Mouse (Mus musculus): Measurements from ENCODE around the gene Pttg1ip.

The Pttg1ip gene

DNA sequence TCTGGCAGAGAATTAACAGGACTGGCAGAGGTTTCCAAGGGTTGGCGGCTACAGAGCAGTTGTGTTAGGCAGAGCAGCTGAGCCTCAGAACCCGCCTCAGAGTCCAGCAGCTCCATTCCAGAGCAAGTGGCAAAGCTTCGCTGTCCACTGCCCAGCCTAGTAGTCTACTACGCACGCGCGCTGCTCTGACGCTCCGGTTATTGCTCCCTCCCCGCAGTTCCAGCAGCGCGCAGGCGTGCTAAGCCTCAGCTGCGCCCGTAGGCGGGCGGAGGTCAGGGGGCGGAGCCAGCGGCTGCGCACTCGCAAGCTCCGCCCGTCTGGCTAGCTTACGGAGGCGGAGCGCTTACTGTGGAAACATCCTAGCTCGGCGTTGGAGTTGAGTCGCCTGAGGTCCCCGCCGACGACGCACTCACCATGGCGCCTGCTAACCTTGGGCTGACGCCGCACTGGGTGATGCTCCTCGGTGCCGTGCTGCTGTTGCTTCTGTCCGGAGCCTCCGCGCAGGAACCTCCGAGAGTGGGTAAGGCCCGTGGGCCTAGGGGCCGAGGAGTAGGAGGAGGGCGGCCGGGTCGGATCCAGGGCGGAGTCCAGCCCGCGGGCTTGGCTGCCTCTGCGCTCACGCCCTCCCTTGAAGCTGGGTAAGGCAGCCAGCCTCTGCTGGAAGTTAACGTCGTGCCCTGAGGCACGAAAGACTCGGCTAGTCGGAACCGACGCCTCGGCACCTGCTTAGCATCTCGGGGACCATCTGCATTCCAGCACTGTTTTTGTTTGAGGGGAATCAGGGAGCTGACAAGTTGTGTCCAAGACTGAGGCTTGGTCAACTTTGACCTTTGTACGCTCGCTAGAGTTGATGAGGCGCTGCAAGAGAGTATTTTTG is at the start of gene Pttg1ip:
Pttg1ip (plus strand) TSS at position 313 of the 877 bp plus-strand sequence.
- DNase-seq (ENCODE audit: low spot score) = peak; percentile 99

DNA sequence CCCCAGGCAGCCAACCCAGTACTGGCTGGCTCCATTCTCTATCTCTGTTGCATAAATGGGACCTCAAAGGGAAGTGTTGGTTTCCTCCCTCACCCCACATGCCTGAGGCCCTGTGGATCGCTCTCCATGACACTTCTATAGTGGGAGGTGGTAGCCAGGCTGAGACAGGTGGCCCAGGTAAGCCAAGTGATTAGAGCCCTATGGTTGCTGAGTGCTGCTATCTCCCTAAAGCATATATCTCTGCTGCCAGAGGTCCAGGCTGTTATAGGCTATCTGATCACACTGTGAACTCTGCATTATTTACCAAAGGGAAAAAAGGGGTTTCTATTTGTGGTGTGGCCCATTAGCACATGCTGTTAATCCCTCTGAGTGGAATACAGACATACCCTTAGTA is 49.5 kb upstream of the Pttg1ip start:
- no peak for DNase-seq (ENCODE audit: low spot score)

DNA sequence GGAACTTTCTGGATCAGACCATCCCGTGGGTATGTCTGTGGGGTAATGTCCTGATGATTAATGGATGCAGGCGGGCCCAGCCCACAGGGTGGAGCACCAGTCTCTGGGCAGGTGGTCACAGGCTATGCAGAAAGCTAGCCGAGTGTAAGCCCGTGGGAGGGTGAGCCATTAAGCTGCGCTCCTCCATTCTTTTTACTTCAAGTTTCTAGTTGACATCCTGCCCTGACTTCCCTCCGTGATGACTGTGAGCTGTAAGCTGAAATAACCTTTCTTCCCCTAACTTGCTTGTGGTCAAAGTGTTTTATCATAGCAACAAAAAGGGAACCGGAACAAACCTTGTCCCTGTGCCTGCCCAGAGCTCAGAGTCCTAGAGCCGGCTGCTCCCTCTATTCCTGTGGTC is 44.8 kb upstream of the Pttg1ip start:
- DNase-seq (ENCODE audit: low spot score) = no peak

DNA sequence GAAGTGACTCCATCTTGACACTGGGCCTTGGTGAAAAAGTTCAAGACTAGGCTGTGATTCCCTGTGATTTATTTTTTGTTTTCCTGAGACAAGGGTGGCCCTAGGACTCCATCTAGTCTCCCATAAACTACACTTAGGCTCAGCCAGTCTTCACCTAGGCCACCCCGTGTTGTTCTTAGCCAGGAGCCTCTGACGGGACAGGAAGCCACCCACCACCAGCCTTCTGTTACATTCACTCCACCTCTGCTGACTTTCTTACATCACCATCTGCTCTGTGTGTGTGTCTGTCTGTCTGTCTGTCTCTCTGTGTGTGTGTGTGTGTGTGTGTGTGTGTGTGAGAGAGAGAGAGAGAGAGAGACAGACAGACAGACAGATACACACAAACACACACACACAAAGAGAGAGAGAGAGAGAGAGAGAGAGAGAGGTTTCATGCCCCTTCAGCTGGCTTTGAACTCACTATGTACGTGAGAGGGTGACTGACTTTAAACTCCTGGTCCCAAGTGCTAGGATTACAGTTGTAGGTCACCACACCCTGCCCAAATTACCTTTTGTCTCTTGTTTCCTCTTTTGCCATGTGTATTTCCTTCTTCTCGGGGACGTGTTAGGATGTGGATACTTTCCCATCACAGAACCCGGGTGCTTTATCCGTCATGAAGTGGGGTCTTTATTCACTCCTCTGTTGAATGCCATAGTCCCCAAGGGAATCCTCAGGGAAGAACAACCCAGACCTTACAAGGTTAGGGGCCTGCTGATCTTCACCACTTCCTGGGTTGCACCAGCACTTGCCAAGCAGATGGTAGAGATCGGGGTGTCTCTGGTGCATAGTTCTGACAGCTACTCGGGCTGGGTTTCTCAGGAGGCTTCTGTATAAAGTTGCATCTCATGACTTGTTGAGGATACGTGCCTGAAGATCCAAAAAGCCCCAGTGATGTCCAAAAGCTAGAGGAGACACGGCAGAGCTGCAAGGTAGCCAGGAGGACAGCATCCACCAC is 44.0 kb upstream of the Pttg1ip start:
- no peak for DNase-seq (ENCODE audit: low spot score)

DNA sequence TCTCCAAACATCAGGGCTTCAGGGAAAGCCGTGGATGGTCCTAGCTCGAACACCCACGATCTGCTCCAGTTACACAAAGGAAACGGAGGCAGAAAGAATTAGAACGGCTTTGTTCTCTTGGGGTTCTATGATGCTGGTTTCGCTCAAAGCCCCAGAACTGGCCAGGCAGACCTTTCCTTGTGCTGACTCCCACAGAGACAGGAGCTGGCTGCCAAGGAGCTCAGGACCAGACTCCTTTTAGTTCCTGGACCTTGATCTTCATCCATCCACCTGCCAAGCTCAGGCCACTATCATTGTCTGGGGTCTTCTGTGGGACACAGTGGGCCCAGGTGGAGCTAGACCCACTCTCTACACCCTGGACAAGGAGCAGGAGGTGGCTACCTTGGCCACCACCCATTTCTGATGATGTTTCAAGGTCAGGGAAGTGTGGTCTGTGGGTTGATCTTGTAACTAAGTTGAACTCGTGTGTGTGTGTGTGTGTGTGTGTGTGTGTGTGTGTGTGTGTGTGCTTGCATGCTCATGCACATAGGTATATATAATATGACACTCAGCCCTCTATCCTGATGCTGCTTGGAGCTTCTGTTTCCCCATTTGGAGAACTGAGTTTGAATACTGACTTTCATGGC is 42.1 kb upstream of the Pttg1ip start:
- no peak for DNase-seq (ENCODE audit: low spot score)

DNA sequence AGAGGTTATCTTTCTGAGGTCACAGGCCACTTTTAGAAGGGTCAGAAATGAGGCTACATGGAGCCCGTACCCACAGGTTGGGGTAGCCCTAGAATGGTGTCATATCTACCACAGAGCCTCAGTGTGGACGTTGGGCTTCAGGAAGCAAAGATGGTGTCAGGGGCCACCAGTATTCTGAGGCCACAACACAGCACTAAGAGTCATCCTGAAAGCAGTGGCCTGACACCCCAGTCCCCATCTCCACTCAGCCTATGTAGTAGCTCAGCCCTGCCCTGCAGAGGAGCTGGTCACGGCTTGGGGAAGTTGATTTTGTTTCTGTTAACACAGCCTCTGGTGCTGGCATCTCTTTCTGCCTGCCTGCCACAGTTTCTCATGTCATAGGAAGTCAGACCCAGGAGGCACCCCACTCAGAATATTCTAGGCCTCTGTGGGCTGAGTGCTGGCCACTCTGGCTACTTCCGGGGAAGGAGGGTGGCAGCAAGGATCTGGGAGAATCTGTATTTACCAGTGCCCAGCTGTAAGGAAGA is 40.9 kb upstream of the Pttg1ip start:
- DNase-seq (ENCODE audit: low spot score) = no peak

DNA sequence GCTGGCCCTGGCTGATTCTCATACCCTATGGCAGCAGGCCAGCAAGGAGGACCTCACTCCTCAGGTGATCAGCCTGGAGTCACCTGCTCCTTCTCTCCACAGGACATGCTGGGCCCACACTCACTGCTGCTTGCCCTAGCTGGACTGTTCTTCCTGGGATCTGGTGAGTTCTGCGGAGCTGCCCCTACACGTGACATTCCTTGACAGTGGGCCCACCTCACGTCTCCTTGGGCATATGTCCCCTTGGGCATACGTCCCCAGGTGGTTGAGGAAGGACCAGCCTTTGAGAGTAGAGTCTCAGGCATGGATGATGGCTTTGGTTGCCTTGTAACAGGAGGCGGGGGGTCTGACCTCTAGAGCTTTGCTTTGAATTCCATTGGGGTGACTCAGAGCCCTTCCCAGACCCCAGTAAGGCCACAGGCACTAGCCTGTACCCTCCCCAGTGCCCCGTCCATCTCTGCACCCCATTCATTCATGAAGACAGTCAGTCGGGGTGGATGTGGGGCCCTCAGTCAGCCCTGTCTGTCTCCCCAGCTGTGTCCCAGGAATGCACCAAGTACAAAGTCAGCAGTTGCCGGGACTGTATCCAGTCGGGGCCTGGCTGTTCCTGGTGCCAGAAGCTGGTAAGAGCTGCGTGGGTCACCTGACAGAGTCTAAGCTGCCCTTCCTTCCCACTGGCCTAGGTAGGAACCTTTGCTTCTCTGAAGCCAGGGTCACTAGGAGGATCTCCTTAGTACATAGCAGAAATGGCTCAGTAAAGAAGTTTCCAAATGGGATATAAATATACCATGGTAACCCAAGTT is 39.5 kb upstream of the Pttg1ip start:
- no peak for DNase-seq (ENCODE audit: low spot score)

DNA sequence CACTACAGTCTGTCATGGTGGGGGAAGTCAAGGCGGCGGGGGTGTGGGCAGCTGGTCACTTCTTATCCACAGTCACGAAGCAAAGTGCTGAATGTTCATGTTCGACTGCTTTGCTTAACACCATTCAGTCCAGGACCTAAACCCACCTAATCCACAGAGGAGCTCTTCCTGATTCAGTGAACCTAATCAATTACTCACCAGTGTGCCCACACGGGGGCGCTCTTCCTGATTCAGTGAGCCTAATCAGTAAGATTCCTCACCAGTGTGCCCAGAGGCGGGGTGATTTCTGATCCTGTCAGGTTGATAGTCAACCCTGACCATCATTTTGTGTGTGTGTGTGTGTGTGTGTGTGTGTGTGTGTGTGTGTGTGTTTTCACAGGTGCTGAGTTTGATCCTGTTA is 38.3 kb upstream of the Pttg1ip start:
- DNase-seq (ENCODE audit: low spot score) = peak; percentile 14

DNA sequence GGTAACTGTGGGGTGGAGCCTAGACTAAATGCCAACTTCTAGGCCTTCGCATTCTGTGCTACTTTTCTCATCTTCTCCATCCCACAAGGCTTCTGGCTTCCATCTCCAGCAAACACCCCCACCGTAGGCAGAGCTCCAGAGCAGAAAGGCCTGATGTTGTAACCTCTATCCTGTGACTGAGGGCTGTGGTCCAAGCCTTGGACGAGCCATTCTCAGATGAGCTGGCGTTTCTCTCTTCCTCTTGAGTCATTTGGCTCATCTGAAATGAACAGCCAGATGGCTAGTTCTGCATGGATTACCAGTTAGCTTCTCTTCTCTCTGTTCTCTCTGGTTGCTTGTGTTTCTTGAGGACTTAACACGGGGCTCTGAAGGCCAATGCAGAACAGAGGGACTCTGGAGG is 36.6 kb upstream of the Pttg1ip start:
- DNase-seq (ENCODE audit: low spot score) = peak; percentile 95

DNA sequence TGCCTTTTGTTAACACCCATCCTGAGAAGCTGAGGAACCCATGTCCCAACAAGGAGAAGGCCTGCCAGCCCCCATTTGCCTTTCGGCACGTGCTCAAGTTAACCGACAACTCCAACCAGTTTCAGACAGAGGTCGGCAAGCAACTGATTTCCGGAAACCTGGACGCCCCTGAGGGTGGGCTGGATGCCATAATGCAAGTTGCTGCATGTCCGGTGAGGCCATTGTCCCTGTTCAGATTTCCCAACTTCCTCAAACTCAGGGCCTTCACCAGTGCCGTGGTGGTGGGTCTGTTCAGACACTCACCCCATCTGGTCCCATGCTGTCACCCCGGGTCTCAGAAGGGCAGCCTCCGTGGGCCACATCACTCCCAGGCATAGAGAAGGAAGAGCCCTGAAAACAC is 32.9 kb upstream of the Pttg1ip start:
- DNase-seq (ENCODE audit: low spot score) = no peak

DNA sequence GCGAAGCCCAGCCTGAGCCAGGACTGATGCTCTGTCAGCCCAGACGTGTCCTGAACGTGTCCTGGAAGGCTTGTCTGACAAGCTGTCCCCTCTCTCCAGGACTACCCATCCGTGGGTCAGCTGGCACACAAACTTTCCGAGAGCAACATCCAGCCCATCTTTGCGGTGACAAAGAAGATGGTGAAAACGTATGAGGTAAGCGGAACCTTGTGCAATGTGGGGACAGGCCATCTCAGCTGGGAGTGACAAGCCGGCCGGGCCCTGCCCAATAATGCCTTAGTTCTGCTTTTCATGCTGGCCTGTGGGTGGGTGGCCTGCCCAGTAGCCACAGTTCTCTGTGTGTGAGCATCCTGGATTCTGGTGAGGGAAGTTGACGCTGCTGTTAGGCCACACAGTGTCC is 30.6 kb upstream of the Pttg1ip start:
- no peak for DNase-seq (ENCODE audit: low spot score)

DNA sequence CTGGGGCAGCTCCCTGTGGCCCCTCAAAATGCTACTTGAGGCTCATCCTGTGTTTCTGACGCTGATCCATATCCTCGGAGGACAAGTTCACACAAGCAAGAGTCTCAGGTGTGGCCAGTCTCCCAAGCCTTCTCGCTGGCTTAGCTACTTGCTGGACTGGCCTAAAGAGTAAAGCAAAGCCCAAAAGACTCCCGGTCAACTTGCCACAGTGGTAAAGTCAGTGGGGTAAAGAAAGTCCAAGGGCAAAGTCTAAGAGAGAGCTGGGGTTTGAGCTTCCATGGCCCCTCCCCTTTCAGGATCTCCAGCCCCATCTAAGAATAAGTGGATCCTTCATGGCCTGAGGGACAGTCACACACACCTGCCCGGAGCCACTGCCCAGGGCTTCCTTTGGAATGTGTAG is 29.4 kb upstream of the Pttg1ip start:
- no peak for DNase-seq (ENCODE audit: low spot score)

DNA sequence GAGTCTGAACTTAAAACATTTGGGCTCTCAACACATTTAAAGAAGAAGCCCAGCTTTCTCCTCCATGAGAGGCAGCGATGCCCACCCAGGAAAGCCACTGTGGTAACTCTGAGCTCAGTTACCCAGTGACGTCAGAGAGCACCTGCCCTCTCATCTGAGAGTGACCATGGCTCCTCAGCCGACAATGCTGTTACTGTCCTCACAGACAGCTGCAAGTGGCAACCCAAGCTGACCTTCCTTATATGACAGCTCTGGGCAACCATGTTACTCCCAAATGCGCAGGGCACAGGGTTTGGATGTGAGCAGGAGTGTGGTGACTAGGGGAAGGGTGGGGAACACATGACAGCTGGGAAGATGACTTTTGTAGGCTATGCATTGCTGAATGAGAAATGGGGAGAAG is 28.2 kb upstream of the Pttg1ip start:
- DNase-seq (ENCODE audit: low spot score) = no peak

DNA sequence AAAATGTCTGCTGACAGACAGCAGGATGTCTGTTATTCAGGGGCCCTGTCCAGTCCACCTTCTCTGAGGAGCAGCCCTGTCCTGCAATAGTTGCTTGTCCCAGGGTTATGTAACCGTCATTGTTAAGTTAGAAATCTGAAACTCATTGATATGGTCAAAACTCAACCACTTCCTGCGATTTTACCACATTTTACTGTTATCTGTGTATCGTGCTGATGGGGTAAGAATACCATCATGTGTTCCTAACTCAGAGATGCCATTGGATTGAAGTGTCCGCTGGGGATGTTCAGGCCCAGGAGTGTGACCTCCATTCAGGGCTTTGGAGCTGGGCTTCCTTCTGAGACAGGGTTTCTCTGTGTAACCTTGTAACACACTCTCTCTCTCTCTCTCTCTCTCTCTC is 26.6 kb upstream of the Pttg1ip start:
- DNase-seq (ENCODE audit: low spot score) = no peak

DNA sequence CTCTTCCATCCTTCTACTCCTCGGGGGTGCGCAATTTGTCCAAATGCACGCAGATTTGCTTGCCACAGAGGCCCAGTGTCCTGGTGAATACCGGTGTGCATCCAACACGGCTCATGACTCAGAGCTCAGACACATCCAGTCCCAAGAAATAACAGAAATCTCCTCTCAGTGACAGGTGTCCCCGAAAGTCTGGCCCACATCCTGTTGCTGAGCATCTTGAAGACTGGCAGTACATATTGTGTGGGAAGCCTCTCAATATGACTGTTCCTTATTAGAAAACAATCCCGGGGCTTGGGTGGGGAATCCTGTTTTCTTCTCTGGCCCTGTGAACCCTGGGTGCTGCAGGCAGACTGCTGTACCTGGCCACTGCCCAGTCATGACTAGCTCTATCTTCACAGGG is 24.9 kb upstream of the Pttg1ip start:
- no peak for DNase-seq (ENCODE audit: low spot score)

DNA sequence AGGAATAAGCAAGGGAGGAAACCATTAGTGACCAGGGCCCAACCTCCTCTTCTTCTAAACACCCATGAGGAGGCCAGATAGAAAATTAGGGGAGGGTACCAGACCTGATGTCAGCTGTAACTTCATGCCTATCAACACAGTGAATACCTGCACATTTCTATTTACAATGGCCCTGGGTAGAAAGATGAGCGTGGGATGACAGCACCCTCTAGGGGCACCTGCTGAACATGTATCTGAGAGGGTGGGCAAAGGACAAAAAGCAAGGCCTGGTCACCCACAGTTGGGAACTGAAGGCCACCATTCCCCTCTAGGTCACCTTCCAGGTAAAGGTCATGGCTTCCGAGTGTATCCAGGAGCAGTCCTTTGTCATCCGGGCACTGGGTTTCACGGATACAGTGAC is 23.9 kb upstream of the Pttg1ip start:
- DNase-seq (ENCODE audit: low spot score) = peak; percentile 31

DNA sequence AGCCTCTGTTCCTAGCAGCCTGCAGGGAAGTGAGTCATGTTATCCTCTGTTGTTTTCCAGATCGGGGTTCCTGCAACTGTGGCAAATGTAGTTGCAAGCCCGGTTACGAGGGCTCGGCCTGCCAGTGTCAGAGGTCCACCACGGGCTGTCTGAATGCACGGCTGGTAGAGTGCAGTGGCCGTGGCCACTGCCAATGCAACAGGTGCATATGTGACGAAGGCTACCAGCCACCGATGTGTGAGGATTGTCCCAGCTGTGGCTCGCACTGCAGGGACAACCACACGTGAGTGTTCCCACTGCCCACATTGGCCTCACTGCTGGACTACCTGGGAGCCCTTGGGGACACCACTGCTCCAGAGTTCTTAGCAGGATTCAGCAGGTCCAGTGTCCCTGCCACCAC is 21.4 kb upstream of the Pttg1ip start:
- no peak for DNase-seq (ENCODE audit: low spot score)

DNA sequence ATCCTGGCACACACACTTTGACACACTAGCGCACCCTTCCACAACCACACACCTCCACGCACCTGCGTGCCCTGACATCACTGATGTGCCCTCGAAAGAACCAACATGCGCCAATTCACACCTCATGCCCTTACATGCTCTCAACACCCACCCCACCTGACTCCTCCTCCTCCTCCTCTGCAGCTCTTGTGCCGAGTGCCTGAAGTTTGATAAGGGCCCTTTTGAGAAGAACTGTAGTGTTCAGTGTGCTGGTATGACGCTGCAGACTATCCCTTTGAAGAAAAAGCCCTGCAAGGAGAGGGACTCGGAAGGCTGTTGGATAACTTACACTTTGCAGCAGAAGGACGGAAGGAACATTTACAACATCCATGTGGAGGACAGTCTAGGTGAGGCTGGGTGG is 20.7 kb upstream of the Pttg1ip start:
- DNase-seq (ENCODE audit: low spot score) = no peak

DNA sequence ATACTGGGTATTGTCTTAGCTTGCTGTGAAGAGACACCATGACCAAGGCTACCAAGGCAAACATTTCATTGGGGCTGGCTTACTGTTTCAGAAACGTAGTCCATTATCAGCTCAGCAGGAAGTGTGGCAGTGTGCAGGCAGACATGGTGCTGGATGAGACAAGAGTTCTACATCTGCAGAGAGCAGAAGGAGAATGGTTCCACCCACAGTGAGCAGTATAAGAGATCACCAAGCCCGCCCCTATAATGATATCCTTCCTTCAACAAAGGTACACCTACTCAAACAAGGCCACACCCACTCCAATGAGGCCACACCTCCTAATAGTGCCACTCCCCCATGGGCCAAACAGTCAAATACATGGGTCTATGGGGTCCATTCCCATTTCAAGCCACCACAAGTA is 20.0 kb upstream of the Pttg1ip start:
- no peak for DNase-seq (ENCODE audit: low spot score)

DNA sequence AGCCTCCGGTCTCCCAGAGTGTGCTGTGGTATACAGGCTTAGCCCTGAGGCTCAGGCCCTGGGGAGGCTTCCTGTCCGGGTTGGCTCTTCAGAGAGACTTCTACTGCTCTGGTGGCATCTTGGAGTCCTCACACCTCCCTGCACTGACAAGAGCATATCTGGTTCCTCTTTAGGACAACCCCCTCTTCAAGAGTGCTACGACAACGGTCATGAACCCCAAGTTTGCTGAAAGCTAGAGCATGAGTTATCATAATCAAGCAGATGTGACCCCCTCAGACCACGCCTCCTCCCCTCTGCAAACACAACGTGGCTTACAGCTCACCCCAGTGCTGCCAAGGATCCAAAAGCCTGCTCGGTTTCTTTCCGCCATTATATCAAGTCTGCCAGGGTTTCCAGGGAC is 16.5 kb upstream of the Pttg1ip start:
- no peak for DNase-seq (ENCODE audit: low spot score)

DNA sequence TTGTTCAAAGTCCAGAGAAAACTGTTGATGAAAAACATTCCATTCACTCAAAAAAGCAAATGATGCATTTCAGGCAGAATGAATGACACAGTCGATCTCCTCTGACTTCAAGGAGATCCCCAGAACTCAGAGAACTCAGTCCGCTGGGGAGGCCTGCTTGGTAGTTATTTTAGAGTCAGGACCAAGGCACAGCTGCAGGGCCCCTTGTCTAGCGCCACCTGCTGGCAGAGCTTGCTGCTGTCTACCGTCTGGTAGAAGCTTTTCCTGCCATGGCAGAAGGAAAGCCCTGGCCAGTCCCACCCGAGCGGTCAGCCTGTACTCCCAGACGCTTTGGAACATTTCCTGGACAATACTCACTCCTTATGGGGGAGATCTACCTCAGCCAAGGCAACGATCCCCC is 14.9 kb upstream of the Pttg1ip start:
- DNase-seq (ENCODE audit: low spot score) = peak; percentile 69

Data from adipocyte (in vitro differentiated cells).